9 mouse cellular contexts compared by ENCODE assay signal in the genomic region with DNA sequence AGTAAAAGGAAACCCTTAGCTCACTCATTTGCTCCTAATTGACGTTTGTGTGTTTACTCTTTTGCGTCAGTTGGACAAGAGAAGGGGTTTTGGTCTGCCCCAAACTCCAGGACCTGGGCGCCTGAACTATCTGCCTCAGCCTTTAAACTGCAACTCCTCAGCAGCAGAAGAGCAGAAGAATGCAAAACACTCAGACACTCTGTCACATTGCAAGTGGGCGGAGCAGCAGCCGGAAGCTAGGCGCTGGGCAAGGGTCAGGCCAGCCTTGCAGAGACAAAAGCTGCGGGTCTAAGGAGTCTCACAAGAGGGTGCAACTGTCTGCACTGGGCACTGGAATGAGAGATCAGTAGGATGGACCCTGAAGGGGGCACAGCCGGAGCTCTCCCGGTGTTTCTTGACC. TPM values are rescaled to one million over a fixed set of nuclear protein-coding genes. Genes with fewer than 3 reads are reported as not detected.
DNase-seq lines count a peak whose midpoint lies in the region; ATAC-seq and TF ChIP-seq lines count a peak whose summit lies in the region.
"Had no signal": no experiment of that assay in that cellular context is flagged by ENCODE, and none has a peak within 500 bp of the region (broad histone marks: within the 10 kb centered on the region; RNA-seq: fewer than 3 reads in every experiment).

No protein-coding gene starts in this region.

- H3K4me1 ChIP-seq in forebrain, embryonic 12.5 days: peaks cover 27% of the 10 kb centered on the region
- peaks cover 21% of the 10 kb centered on the region for H3K4me1 ChIP-seq in forebrain, embryonic 15.5 days
- 0 out of 4 replicates have a peak, but pooled peaks cover 0 to 7% of the 10 kb centered on the region in 2 experiments for H3K4me1 ChIP-seq in MEL (ENCODE audit: control insufficient read depth in 1 of 2, insufficient read depth in 2 of 2, low read length in 2 of 2)
- 0 out of 2 replicates have a peak, but pooled peaks cover 3% of the 10 kb centered on the region for H3K4me1 ChIP-seq in lung, embryonic 14.5 days (ENCODE audit: insufficient read depth)

- DNase-seq in MEL (ENCODE audit: low read depth, low spot score): peak; percentile 84
- DNase-seq in kidney, adult 11 months: peak; percentile 87
- DNase-seq in lung, embryonic 14.5 days: peak; percentile 63
- DNase-seq in thymus, postnatal 0 days (ENCODE audit: low spot score): peak; percentile 42
- DNase-seq in layer of hippocampus, adult 8-10 months (ENCODE audit: low spot score in 2 of 2): no peak
- no peak for DNase-seq in layer of hippocampus, postnatal 36 days

- no peaks in the 10 kb centered on the region for H3K9me3 ChIP-seq in forebrain, embryonic 12.5 days
- H3K9me3 ChIP-seq in forebrain, embryonic 15.5 days: no peaks in the 10 kb centered on the region
- no peaks in the 10 kb centered on the region for H3K9me3 ChIP-seq in MEL (replicated peaks; ENCODE audit: insufficient read depth, low read length)
- H3K9me3 ChIP-seq in lung, embryonic 14.5 days (ENCODE audit: low read depth, low read length): no peaks in the 10 kb centered on the region

- no peak for TF ChIP-seq CTCF in MEL (IDR thresholded peaks at IDR 0.05 in 2 of 3, conservative IDR thresholded peaks at IDR 0.05 in 1 of 3; ENCODE audit: control insufficient read depth in 1 of 3, insufficient read depth in 1 of 3, low read depth in 2 of 3, low read length in 3 of 3, poor library complexity in 1 of 3, severe bottlenecking in 1 of 3)
- TF ChIP-seq CTCF in lung, embryonic 14.5 days (IDR thresholded peaks at IDR 0.05; ENCODE audit: low read depth): no peak

- peak in 1 of 2 experiments; percentile 62; a peak in 2 of 4 replicates for TF ChIP-seq POLR2A in MEL (IDR thresholded peaks at IDR 0.05; ENCODE audit: control insufficient read depth in 1 of 2, insufficient read depth in 1 of 2, low read depth in 1 of 2, low read length in 2 of 2, poor library complexity in 1 of 2)

- no peak overlapping the region for H3K9ac ChIP-seq in forebrain, embryonic 12.5 days
- H3K9ac ChIP-seq in forebrain, embryonic 15.5 days (replicated peaks): no peak overlapping the region
- H3K9ac ChIP-seq in MEL (ENCODE audit: control insufficient read depth, low read depth, low read length, poor library complexity, severe bottlenecking): peak overlapping the region; percentile 55
- no peak overlapping the region for H3K9ac ChIP-seq in lung, embryonic 14.5 days

- no peak for ATAC-seq in forebrain, embryonic 12.5 days (ENCODE audit: low FRiP score)
- no peak for ATAC-seq in forebrain, embryonic 15.5 days (replicated peaks)
- no peak for ATAC-seq in lung, embryonic 14.5 days (ENCODE audit: insufficient read depth)
- ATAC-seq: Patski had no signal

- 0 out of 2 replicates have a peak overlapping the region, but pooled peaks have one; percentile 11 for H3K4me3 ChIP-seq in forebrain, embryonic 12.5 days (replicated peaks)
- no peak overlapping the region for H3K4me3 ChIP-seq in forebrain, embryonic 15.5 days
- H3K4me3 ChIP-seq in MEL (ENCODE audit: control insufficient read depth in 1 of 2, insufficient read depth in 1 of 2, low read depth in 2 of 2, low read length in 2 of 2): peak overlapping the region; percentile 89 to 97
- H3K4me3 ChIP-seq in lung, embryonic 14.5 days (ENCODE audit: low read depth, low read length): no peak overlapping the region

- peak overlapping the region; percentile 17; the same call in 1 of the 2 replicates for H3K4me2 ChIP-seq in forebrain, embryonic 12.5 days
- no peak overlapping the region for H3K4me2 ChIP-seq in forebrain, embryonic 15.5 days (replicated peaks)
- peak overlapping the region; percentile 98 for H3K4me2 ChIP-seq in lung, embryonic 14.5 days

- H3K79me2 ChIP-seq in MEL (ENCODE audit: control insufficient read depth, insufficient read depth, low read length, poor library complexity): peaks cover 4% of the 10 kb centered on the region; the same call in 1 of the 2 replicates

- no peak for TF ChIP-seq EP300 in MEL (IDR thresholded peaks at IDR 0.05; ENCODE audit: low read depth in 1 of 2, low read length in 2 of 2)

- H3K27ac ChIP-seq in forebrain, embryonic 12.5 days: no peak overlapping the region
- H3K27ac ChIP-seq in forebrain, embryonic 15.5 days (replicated peaks): no peak overlapping the region
- H3K27ac ChIP-seq in MEL (ENCODE audit: control insufficient read depth, low read depth, low read length): peak overlapping the region; percentile 47
- H3K27ac ChIP-seq in lung, embryonic 14.5 days (ENCODE audit: low read depth): no peak overlapping the region

- TF ChIP-seq RAD21 in MEL (IDR thresholded peaks at IDR 0.05; ENCODE audit: low read depth, low read length): no peak

- 23% methylated on average over 9 of the region's 9 CpGs for WGBS in forebrain, embryonic 12.5 days
- 28% methylated on average over 9 of the region's 9 CpGs for WGBS in forebrain, embryonic 15.5 days
- 8% methylated on average over 9 of the region's 9 CpGs for WGBS in lung, embryonic 14.5 days

- no peaks in the 10 kb centered on the region for H3K27me3 ChIP-seq in forebrain, embryonic 12.5 days
- H3K27me3 ChIP-seq in forebrain, embryonic 15.5 days: no peaks in the 10 kb centered on the region
- no peaks in the 10 kb centered on the region for H3K27me3 ChIP-seq in MEL (ENCODE audit: control insufficient read depth in 1 of 2, insufficient read depth in 2 of 2, low read length in 2 of 2)
- H3K27me3 ChIP-seq in lung, embryonic 14.5 days (ENCODE audit: insufficient read depth, low read length): peaks cover 20% of the 10 kb centered on the region
- H3K27me3 ChIP-seq: Patski had no signal

- H3K36me3 ChIP-seq in forebrain, embryonic 12.5 days (replicated peaks): no peaks in the 10 kb centered on the region
- H3K36me3 ChIP-seq in forebrain, embryonic 15.5 days: no peaks in the 10 kb centered on the region
- H3K36me3 ChIP-seq in MEL (ENCODE audit: control insufficient read depth in 1 of 2, insufficient read depth in 2 of 2, low read length in 2 of 2): 0 out of 4 replicates have a peak, but pooled peaks cover 0 to 2% of the 10 kb centered on the region in 2 experiments
- H3K36me3 ChIP-seq in lung, embryonic 14.5 days (ENCODE audit: insufficient read depth): no peaks in the 10 kb centered on the region

TF ChIP-seq in MEL, 35 proteins besides CTCF, POLR2A, EP300 and RAD21:
- TF ChIP-seq USF1 (IDR thresholded peaks at IDR 0.05; ENCODE audit: low read depth, low read length) (0 out of 2 replicates have a peak, but pooled peaks have one; percentile 39), MEF2A (IDR thresholded peaks at IDR 0.05; ENCODE audit: extremely low read depth, insufficient replicate concordance, low read depth, low read length, poor library complexity, severe bottlenecking) (no peak), NELFE (IDR thresholded peaks at IDR 0.05; ENCODE audit: low read depth, low read length) (peak; percentile 46), TCF12 (IDR thresholded peaks at IDR 0.05; ENCODE audit: low read depth, low read length) (peak; percentile 39; the same call in 1 of the 2 replicates), POLR2AphosphoS5 (IDR thresholded peaks at IDR 0.05; ENCODE audit: borderline replicate concordance, low read depth, low read length) (no peak), POLR2AphosphoS2 (IDR thresholded peaks at IDR 0.05; ENCODE audit: low read length) (no peak), ZMIZ1 (IDR thresholded peaks at IDR 0.05; ENCODE audit: low read depth, low read length) (0 out of 2 replicates have a peak, but pooled peaks have one; percentile 31), GATA1 (IDR thresholded peaks at IDR 0.05; ENCODE audit: low read depth, low read length) (no peak), SMC3 (IDR thresholded peaks at IDR 0.05; ENCODE audit: low read depth, low read length) (0 out of 2 replicates have a peak, but pooled peaks have one; percentile 7), HCFC1 (IDR thresholded peaks at IDR 0.05; ENCODE audit: low read depth, low read length) (peak; percentile 43; the same call in 1 of the 2 replicates), TBP (IDR thresholded peaks at IDR 0.05; ENCODE audit: low read depth, low read length) (0 out of 2 replicates have a peak, but pooled peaks have one; percentile 21), MAX (IDR thresholded peaks at IDR 0.05; ENCODE audit: low read length) (0 out of 2 replicates have a peak, but pooled peaks have one; percentile 35), ELF1 (IDR thresholded peaks at IDR 0.05; ENCODE audit: low read depth, low read length) (peak; percentile 71), MXI1 (IDR thresholded peaks at IDR 0.05; ENCODE audit: low read depth, low read length) (peak; percentile 84), SIN3A (IDR thresholded peaks at IDR 0.05; ENCODE audit: low read length) (peak; percentile 67)

RNA-seq across cellular contexts. Expression of gene Plekha7, which starts 1.3 kb away (rescaled TPM):
- polyA plus RNA-seq in forebrain, embryonic 12.5 days (2016; fragmentation: Nextera tagmentation; extraction: Ambion mirVana): 18.6 and 20.8 TPM in 2 replicates
- 9.3 and 9.7 TPM in 2 replicates for polyA plus RNA-seq in forebrain, embryonic 15.5 days (2015; fragmentation: Nextera tagmentation; extraction: Ambion mirVana)
- 4.4 and 4.9 TPM in 2 replicates for total RNA-seq in MEL (2012; rRNA removed)
- polyA plus RNA-seq in MEL (2012; ENCODE audit: insufficient read depth in 1 of 2, insufficient read length in 2 of 2, low read depth in 1 of 2, low replicate concordance in 2 of 2, missing spikeins in 1 of 2): 10 to 100 TPM in 1 of 2 experiments, not detected in 1; 14.5 TPM
- polyA plus RNA-seq in lung, embryonic 14.5 days (2014; fragmentation: Nextera tagmentation; extraction: Ambion mirVana): 9.5 and 10.3 TPM in 2 replicates
- 17.0 and 18.4 TPM in 2 replicates for polyA plus RNA-seq in thymus, postnatal 0 days (2015; fragmentation: Nextera tagmentation; extraction: Ambion mirVana)
- total RNA-seq in layer of hippocampus, adult 8-10 months (2022): 10 to 100 TPM; 25.0 to 31.5 (median 26.4) TPM
- 10 to 100 TPM; 16.3 to 20.5 TPM for total RNA-seq in layer of hippocampus, postnatal 36 days (2021)

RNA-seq across cellular contexts. Expression of gene Rps13, which starts 24.5 kb away (rescaled TPM):
- 607 and 697 TPM in 2 replicates for polyA plus RNA-seq in forebrain, embryonic 12.5 days (2016; fragmentation: Nextera tagmentation; extraction: Ambion mirVana)
- 551 and 569 TPM in 2 replicates for polyA plus RNA-seq in forebrain, embryonic 15.5 days (2015; fragmentation: Nextera tagmentation; extraction: Ambion mirVana)
- total RNA-seq in MEL (2012; rRNA removed): 1,903 and 1,952 TPM in 2 replicates
- polyA plus RNA-seq in MEL (2012; ENCODE audit: insufficient read depth in 1 of 2, insufficient read length in 2 of 2, low read depth in 1 of 2, low replicate concordance in 2 of 2, missing spikeins in 1 of 2): 100 to 1,000 TPM in 1 of 2 experiments, not detected in 1; 388 TPM
- polyA plus RNA-seq in lung, embryonic 14.5 days (2014; fragmentation: Nextera tagmentation; extraction: Ambion mirVana): 953 and 964 TPM in 2 replicates
- 1,259 and 1,312 TPM in 2 replicates for polyA plus RNA-seq in thymus, postnatal 0 days (2015; fragmentation: Nextera tagmentation; extraction: Ambion mirVana)
- 100 to 1,000 TPM; 196 to 267 (median 243) TPM for total RNA-seq in layer of hippocampus, adult 8-10 months (2022)
- 100 to 1,000 TPM; 223 to 244 TPM for total RNA-seq in layer of hippocampus, postnatal 36 days (2021)

Comparison
In these comparisons a context has a peak if more than half of its experiments do, and no peak if none do; other contexts are left out.
1. H3K4me3 ChIP-seq: peak in forebrain, embryonic 12.5 days (single experiment) and MEL (2 of 2); none in forebrain, embryonic 15.5 days (single experiment) and lung, embryonic 14.5 days (single experiment).
2. DNase-seq: peak in MEL (single experiment), kidney, adult 11 months (single experiment), lung, embryonic 14.5 days (single experiment) and thymus, postnatal 0 days (single experiment); none in layer of hippocampus, adult 8-10 months (0 of 2) and layer of hippocampus, postnatal 36 days (0 of 2).